Comparison of ENCODE assay signal across 10 mouse cellular contexts in genomic region chr8:107226183-107226582, GRCm38 (mm10).
A peak's percentile ranks its signal among the peaks of the same experiment; 100 is the strongest.
DNase-seq lines count a peak whose midpoint lies in the region; ATAC-seq and TF ChIP-seq lines count a peak whose summit lies in the region.
"Had no signal": no experiment of that assay in that cellular context is flagged by ENCODE, and none has a peak within 500 bp of the region (broad histone marks: within the 10 kb centered on the region; RNA-seq: fewer than 3 reads in every experiment).

No protein-coding gene starts in this region.

- no peaks in the 10 kb centered on the region for H3K9me3 ChIP-seq in heart, embryonic 11.5 days (replicated peaks; ENCODE audit: control insufficient read depth, low read length)
- H3K9me3 ChIP-seq in hindbrain, postnatal 0 days (ENCODE audit: low read length), result no peaks in the 10 kb centered on the region
- no peaks in the 10 kb centered on the region for H3K9me3 ChIP-seq in forebrain, embryonic 11.5 days (ENCODE audit: control insufficient read depth, low read length)
- H3K9me3 ChIP-seq: midbrain, embryonic 12.5 days had no signal

- no peak for TF ChIP-seq CTCF in hindbrain, postnatal 0 days (IDR thresholded peaks at IDR 0.05; ENCODE audit: low read depth)

- H3K27me3 ChIP-seq in heart, embryonic 11.5 days (ENCODE audit: control insufficient read depth, insufficient read depth, low read length), result no peaks in the 10 kb centered on the region
- no peaks in the 10 kb centered on the region for H3K27me3 ChIP-seq in hindbrain, postnatal 0 days (ENCODE audit: insufficient read depth, low read length)
- no peaks in the 10 kb centered on the region for H3K27me3 ChIP-seq in forebrain, embryonic 11.5 days (ENCODE audit: control insufficient read depth, insufficient read depth, low read length)
- H3K27me3 ChIP-seq: midbrain, embryonic 12.5 days had no signal

- 29% methylated on average over 9 of the region's 9 CpGs for WGBS in heart, embryonic 11.5 days (ENCODE audit: insufficient replicate concordance)
- 30% methylated on average over 9 of the region's 9 CpGs for WGBS in hindbrain, postnatal 0 days
- WGBS in forebrain, embryonic 11.5 days, result 61% methylated on average over 9 of the region's 9 CpGs

- H3K4me3 ChIP-seq in heart, embryonic 11.5 days (ENCODE audit: low read depth, low read length), result no peak overlapping the region
- H3K4me3 ChIP-seq in hindbrain, postnatal 0 days (ENCODE audit: low read length), result no peak overlapping the region
- no peak overlapping the region for H3K4me3 ChIP-seq in forebrain, embryonic 11.5 days (ENCODE audit: low read depth, low read length)
- H3K4me3 ChIP-seq: midbrain, embryonic 12.5 days had no signal

- no peak for ATAC-seq in heart, embryonic 11.5 days (replicated peaks; ENCODE audit: insufficient number of reproducible peaks, low FRiP score, low TSS enrichment)
- ATAC-seq in hindbrain, postnatal 0 days, result peak; percentile 45; the same call in 1 of the 2 replicates
- ATAC-seq in forebrain, embryonic 11.5 days (replicated peaks; ENCODE audit: low FRiP score), result no peak
- ATAC-seq: forebrain, embryonic 14.5 days had no signal

- no peak for DNase-seq in heart, adult 8-10 months (ENCODE audit: low spot score)
- DNase-seq in adrenal gland, postnatal 10 days, result peak; percentile 67
- DNase-seq in hindbrain, postnatal 0 days (ENCODE audit: low spot score), result peak; percentile 57
- DNase-seq in lung, postnatal 10 days, result peak; percentile 72
- no peak for DNase-seq in forebrain, embryonic 11.5 days (ENCODE audit: low spot score)
- DNase-seq in layer of hippocampus, postnatal 14 days (ENCODE audit: low spot score in 2 of 2), result no peak
- DNase-seq in liver, result no peak

- H3K9ac ChIP-seq in heart, embryonic 11.5 days (ENCODE audit: low read depth, low read length), result 0 out of 2 replicates have a peak overlapping the region, but pooled peaks have one; percentile 8
- H3K9ac ChIP-seq in hindbrain, postnatal 0 days (replicated peaks; ENCODE audit: low read length), result no peak overlapping the region
- no peak overlapping the region for H3K9ac ChIP-seq in forebrain, embryonic 11.5 days (ENCODE audit: low read length)
- H3K9ac ChIP-seq: midbrain, embryonic 12.5 days had no signal

- H3K4me1 ChIP-seq in heart, embryonic 11.5 days (ENCODE audit: control insufficient read depth, insufficient read depth, low read length), result peaks cover 19% of the 10 kb centered on the region
- no peaks in the 10 kb centered on the region for H3K4me1 ChIP-seq in hindbrain, postnatal 0 days (ENCODE audit: insufficient read depth, low read length)
- H3K4me1 ChIP-seq in forebrain, embryonic 11.5 days (replicated peaks; ENCODE audit: control insufficient read depth, insufficient read depth, low read length), result no peaks in the 10 kb centered on the region
- H3K4me1 ChIP-seq: midbrain, embryonic 12.5 days had no signal

- no peak overlapping the region for H3K4me2 ChIP-seq in heart, embryonic 11.5 days
- no peak overlapping the region for H3K4me2 ChIP-seq in hindbrain, postnatal 0 days (ENCODE audit: low read depth, low read length)
- no peak overlapping the region for H3K4me2 ChIP-seq in forebrain, embryonic 11.5 days (ENCODE audit: low read depth, low read length, severe bottlenecking)
- H3K4me2 ChIP-seq: midbrain, embryonic 12.5 days had no signal

- H3K27ac ChIP-seq in heart, embryonic 11.5 days (ENCODE audit: low read depth, low read length), result no peak overlapping the region
- no peak overlapping the region for H3K27ac ChIP-seq in hindbrain, postnatal 0 days
- H3K27ac ChIP-seq in forebrain, embryonic 11.5 days (ENCODE audit: low read depth, low read length), result no peak overlapping the region
- H3K27ac ChIP-seq: midbrain, embryonic 12.5 days had no signal

- no peaks in the 10 kb centered on the region for H3K36me3 ChIP-seq in heart, embryonic 11.5 days (ENCODE audit: control insufficient read depth, insufficient read depth, low read length)
- H3K36me3 ChIP-seq in hindbrain, postnatal 0 days (ENCODE audit: insufficient read depth, low read length), result no peaks in the 10 kb centered on the region
- H3K36me3 ChIP-seq in forebrain, embryonic 11.5 days (ENCODE audit: control insufficient read depth, insufficient read depth, low read length), result no peaks in the 10 kb centered on the region
- H3K36me3 ChIP-seq: midbrain, embryonic 12.5 days had no signal

Comparison
In these comparisons a context has a peak if more than half of its experiments do, and no peak if none do; other contexts are left out.
1. DNase-seq: peak in adrenal gland, postnatal 10 days (single experiment), hindbrain, postnatal 0 days (single experiment) and lung, postnatal 10 days (single experiment); none in heart, adult 8-10 months (single experiment), forebrain, embryonic 11.5 days (single experiment), layer of hippocampus, postnatal 14 days (0 of 2) and liver (single experiment).